Mouse (Mus musculus) brain, embryonic 14.5 days (tissue): ENCODE measurements around the gene Gm49369.

Experiments
- CTCF ChIP-seq: fragments of 200-500 bp; IDR thresholded peaks from 2 replicates; pipeline ENCODE4 v1.5.1; 2012; ENCODE audit warnings: inconsistent platforms, mild to moderate bottlenecking, moderate library complexity, borderline replicate concordance; ENCODE audit not compliant: insufficient read depth, insufficient read length; ENCODE audit errors: extremely low read depth
- POLR2A ChIP-seq: fragments of 200-500 bp; IDR thresholded peaks from 2 replicates; pipeline ENCODE4 v1.6.1; 2012; ENCODE audit warnings: mild to moderate bottlenecking, inconsistent platforms, borderline replicate concordance; ENCODE audit not compliant: poor library complexity, insufficient read depth, insufficient read length, severe bottlenecking; ENCODE audit errors: extremely low read depth

GRCm38 (mm10) chr7:142322641-142323040 is 59.8 kb downstream of the Gm49369 start:
- TF ChIP-seq CTCF (no peak), POLR2A (no peak)
